Mouse (Mus musculus) ES-Bruce4 (cell line): ENCODE data around the gene Gm6096.

ENCODE experiments used
- CTCF ChIP-seq: IDR thresholded peaks from one replicate; pipeline ENCODE4 v1.8.1; 2011; ENCODE audit warnings: low read depth, low read length
- POLR2A ChIP-seq: IDR thresholded peaks from one replicate; pipeline ENCODE4 v1.8.1; 2011; ENCODE audit warnings: low read length; ENCODE audit not compliant: insufficient read depth

DNA sequence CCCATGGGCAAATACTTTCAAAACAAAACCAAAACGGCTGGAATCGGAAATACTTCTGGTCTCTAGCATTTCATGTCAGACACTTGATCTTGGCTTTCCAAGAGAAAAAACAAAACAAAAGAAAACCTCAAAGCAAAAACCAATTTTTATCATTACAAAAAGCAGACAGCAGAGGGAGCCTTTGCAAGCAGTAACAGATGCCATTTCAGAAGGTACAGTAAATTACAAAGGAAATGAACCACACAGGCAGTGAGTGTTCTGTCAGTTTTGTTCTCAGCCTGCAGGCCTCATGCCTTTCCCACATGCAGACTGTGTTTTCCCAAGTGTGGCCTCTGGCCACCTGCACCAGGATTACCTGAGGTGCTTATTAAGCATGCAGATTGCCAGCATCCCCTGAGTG is 1.2 kb downstream of the Gm6096 start:
- TF ChIP-seq CTCF, result no peak
- no peak for TF ChIP-seq POLR2A
